Mouse (Mus musculus): ENCODE measurements around the gene Hdac9. TPM values are rescaled to one million over a fixed set of nuclear protein-coding genes. Genes with fewer than 3 reads are reported as not detected.

The Hdac9 gene
- polyA plus RNA-seq, 1 experiment from 2014 or later, result 5.5 TPM

- H3K4me2 ChIP-seq (ENCODE audit: low read depth, severe bottlenecking), result no peak overlapping the region
These were observed 721.6 kb downstream of the Hdac9 start for GRCm38 (mm10) chr12:34195155-34195828.

GRCm38 (mm10) chr12:34194116-34194515 lies 722.8 kb downstream of the Hdac9 start:
- no peak overlapping the region for H3K27ac ChIP-seq (replicated peaks; ENCODE audit: low read depth, low read length)
- H3K36me3 ChIP-seq (ENCODE audit: control insufficient read depth, insufficient read depth, low read length), result no peaks in the 10 kb centered on the region
- no peaks in the 10 kb centered on the region for H3K27me3 ChIP-seq (ENCODE audit: control insufficient read depth, insufficient read depth, low read length)
- H3K4me3 ChIP-seq (ENCODE audit: low read depth, low read length), result no peak overlapping the region
- H3K4me1 ChIP-seq (ENCODE audit: control insufficient read depth, insufficient read depth, low read length), result no peaks in the 10 kb centered on the region
- no peak overlapping the region for H3K4me2 ChIP-seq (ENCODE audit: low read depth, severe bottlenecking)
- H3K9me3 ChIP-seq (ENCODE audit: control insufficient read depth, low read length), result no peaks in the 10 kb centered on the region
- ATAC-seq (ENCODE audit: insufficient number of reproducible peaks, low FRiP score, low TSS enrichment, low read depth), result no peak
- no peak for DNase-seq (ENCODE audit: low spot score)
- 95% methylated on average over 4 of the region's 4 CpGs for WGBS
- no peak overlapping the region for H3K9ac ChIP-seq (ENCODE audit: low read length)

More at GRCm38 (mm10) chr12:34195155-34195828, 721.6 kb downstream of the Hdac9 start:
- H3K4me1 ChIP-seq (ENCODE audit: control insufficient read depth, insufficient read depth, low read length), result 0 out of 2 replicates have a peak, but pooled peaks cover 3% of the 10 kb centered on the region
- H3K9ac ChIP-seq (ENCODE audit: low read length), result no peak overlapping the region
- DNase-seq (ENCODE audit: low spot score) (no peak), ATAC-seq (ENCODE audit: insufficient number of reproducible peaks, low FRiP score, low TSS enrichment, low read depth) (no peak)
- H3K36me3 ChIP-seq (ENCODE audit: control insufficient read depth, insufficient read depth, low read length), result no peaks in the 10 kb centered on the region
- no peak overlapping the region for H3K27ac ChIP-seq (replicated peaks; ENCODE audit: low read depth, low read length)
- H3K27me3 ChIP-seq (ENCODE audit: control insufficient read depth, insufficient read depth, low read length), result no peaks in the 10 kb centered on the region
- no peak overlapping the region for H3K4me3 ChIP-seq (ENCODE audit: low read depth, low read length)
- no peaks in the 10 kb centered on the region for H3K9me3 ChIP-seq (ENCODE audit: control insufficient read depth, low read length)

- Histone ChIP-seq H3K4me3 (ENCODE audit: low read depth, low read length) (no peak overlapping the region), H3K27ac (replicated peaks; ENCODE audit: low read depth, low read length) (no peak overlapping the region), H3K9me3 (ENCODE audit: control insufficient read depth, low read length) (no peaks in the 10 kb centered on the region), H3K36me3 (ENCODE audit: control insufficient read depth, insufficient read depth, low read length) (no peaks in the 10 kb centered on the region), H3K4me2 (ENCODE audit: low read depth, severe bottlenecking) (no peak overlapping the region), H3K4me1 (ENCODE audit: control insufficient read depth, insufficient read depth, low read length) (no peaks in the 10 kb centered on the region), H3K9ac (ENCODE audit: low read length) (no peak overlapping the region), H3K27me3 (ENCODE audit: control insufficient read depth, insufficient read depth, low read length) (no peaks in the 10 kb centered on the region)
- no peak for DNase-seq (ENCODE audit: low spot score)
- ATAC-seq (ENCODE audit: insufficient number of reproducible peaks, low FRiP score, low TSS enrichment, low read depth), result no peak
- WGBS, result 91% methylated on average over 1 of the region's 1 CpGs
These were observed 725.6 kb downstream of the Hdac9 start for GRCm38 (mm10) chr12:34191246-34191645.

GRCm38 (mm10) chr12:34178931-34179330 lies 738.0 kb downstream of the Hdac9 start:
- WGBS, result 84% methylated on average over 4 of the region's 4 CpGs
- no peak for ATAC-seq (ENCODE audit: insufficient number of reproducible peaks, low FRiP score, low TSS enrichment, low read depth)

GRCm38 (mm10) chr12:34176790-34177189 lies 740.1 kb downstream of the Hdac9 start:
- ATAC-seq (ENCODE audit: insufficient number of reproducible peaks, low FRiP score, low TSS enrichment, low read depth), result no peak
- no peak overlapping the region for H3K9ac ChIP-seq (ENCODE audit: low read length)
- H3K27ac ChIP-seq (replicated peaks; ENCODE audit: low read depth, low read length), result no peak overlapping the region
- no peaks in the 10 kb centered on the region for H3K9me3 ChIP-seq (ENCODE audit: control insufficient read depth, low read length)
- H3K27me3 ChIP-seq (ENCODE audit: control insufficient read depth, insufficient read depth, low read length), result no peaks in the 10 kb centered on the region
- H3K4me3 ChIP-seq (ENCODE audit: low read depth, low read length), result no peak overlapping the region
- H3K4me2 ChIP-seq (ENCODE audit: low read depth, severe bottlenecking), result no peak overlapping the region
- no peaks in the 10 kb centered on the region for H3K4me1 ChIP-seq (ENCODE audit: control insufficient read depth, insufficient read depth, low read length)
- H3K36me3 ChIP-seq (ENCODE audit: control insufficient read depth, insufficient read depth, low read length), result no peaks in the 10 kb centered on the region
- no peak for DNase-seq (ENCODE audit: low spot score)
- WGBS, result 87% methylated on average over 3 of the region's 3 CpGs

More at GRCm38 (mm10) chr12:34178931-34179330, 738.0 kb downstream of the Hdac9 start:
- Histone ChIP-seq H3K4me3 (ENCODE audit: low read depth, low read length) (no peak overlapping the region), H3K9me3 (ENCODE audit: control insufficient read depth, low read length) (no peaks in the 10 kb centered on the region), H3K27ac (replicated peaks; ENCODE audit: low read depth, low read length) (no peak overlapping the region), H3K4me2 (ENCODE audit: low read depth, severe bottlenecking) (no peak overlapping the region), H3K27me3 (ENCODE audit: control insufficient read depth, insufficient read depth, low read length) (no peaks in the 10 kb centered on the region), H3K4me1 (ENCODE audit: control insufficient read depth, insufficient read depth, low read length) (no peaks in the 10 kb centered on the region), H3K36me3 (ENCODE audit: control insufficient read depth, insufficient read depth, low read length) (no peaks in the 10 kb centered on the region), H3K9ac (ENCODE audit: low read length) (no peak overlapping the region)
- no peak for DNase-seq (ENCODE audit: low spot score)

GRCm38 (mm10) chr12:34173036-34173435 lies 743.9 kb downstream of the Hdac9 start:
- Histone ChIP-seq H3K9ac (ENCODE audit: low read length) (no peak overlapping the region), H3K4me1 (ENCODE audit: control insufficient read depth, insufficient read depth, low read length) (no peaks in the 10 kb centered on the region), H3K9me3 (ENCODE audit: control insufficient read depth, low read length) (no peaks in the 10 kb centered on the region), H3K27ac (replicated peaks; ENCODE audit: low read depth, low read length) (no peak overlapping the region), H3K4me2 (ENCODE audit: low read depth, severe bottlenecking) (no peak overlapping the region), H3K36me3 (ENCODE audit: control insufficient read depth, insufficient read depth, low read length) (no peaks in the 10 kb centered on the region), H3K27me3 (ENCODE audit: control insufficient read depth, insufficient read depth, low read length) (no peaks in the 10 kb centered on the region), H3K4me3 (ENCODE audit: low read depth, low read length) (no peak overlapping the region)
- DNase-seq (ENCODE audit: low spot score), result no peak
- ATAC-seq (ENCODE audit: insufficient number of reproducible peaks, low FRiP score, low TSS enrichment, low read depth), result no peak
- WGBS, result 82% methylated on average over 1 of the region's 1 CpGs

- no peaks in the 10 kb centered on the region for H3K9me3 ChIP-seq (ENCODE audit: control insufficient read depth, low read length)
- no peaks in the 10 kb centered on the region for H3K27me3 ChIP-seq (ENCODE audit: control insufficient read depth, insufficient read depth, low read length)
- H3K4me2 ChIP-seq (ENCODE audit: low read depth, severe bottlenecking), result no peak overlapping the region
- no peak overlapping the region for H3K4me3 ChIP-seq (ENCODE audit: low read depth, low read length)
- 12% methylated on average over 3 of the region's 3 CpGs for WGBS
- DNase-seq (ENCODE audit: low spot score) (peak; percentile 68), ATAC-seq (ENCODE audit: insufficient number of reproducible peaks, low FRiP score, low TSS enrichment, low read depth) (peak; percentile 75; the same call in 1 of the 2 replicates)
- H3K9ac ChIP-seq (ENCODE audit: low read length), result no peak overlapping the region
- no peaks in the 10 kb centered on the region for H3K4me1 ChIP-seq (ENCODE audit: control insufficient read depth, insufficient read depth, low read length)
- no peaks in the 10 kb centered on the region for H3K36me3 ChIP-seq (ENCODE audit: control insufficient read depth, insufficient read depth, low read length)
- H3K27ac ChIP-seq (replicated peaks; ENCODE audit: low read depth, low read length), result no peak overlapping the region
These were observed 746.3 kb downstream of the Hdac9 start for GRCm38 (mm10) chr12:34170601-34171000.

GRCm38 (mm10) chr12:34165674-34166073 lies 751.2 kb downstream of the Hdac9 start:
- no peak for ATAC-seq (ENCODE audit: insufficient number of reproducible peaks, low FRiP score, low TSS enrichment, low read depth)
- Histone ChIP-seq H3K4me2 (ENCODE audit: low read depth, severe bottlenecking) (no peak overlapping the region), H3K36me3 (ENCODE audit: control insufficient read depth, insufficient read depth, low read length) (no peaks in the 10 kb centered on the region), H3K9me3 (ENCODE audit: control insufficient read depth, low read length) (no peaks in the 10 kb centered on the region), H3K4me3 (ENCODE audit: low read depth, low read length) (no peak overlapping the region), H3K27me3 (ENCODE audit: control insufficient read depth, insufficient read depth, low read length) (no peaks in the 10 kb centered on the region), H3K9ac (ENCODE audit: low read length) (no peak overlapping the region), H3K4me1 (ENCODE audit: control insufficient read depth, insufficient read depth, low read length) (no peaks in the 10 kb centered on the region), H3K27ac (replicated peaks; ENCODE audit: low read depth, low read length) (no peak overlapping the region)
- 91% methylated on average over 4 of the region's 4 CpGs for WGBS
- no peak for DNase-seq (ENCODE audit: low spot score)

GRCm38 (mm10) chr12:34156301-34156700 lies 760.6 kb downstream of the Hdac9 start:
- DNase-seq (ENCODE audit: low spot score), result no peak
- Histone ChIP-seq H3K4me2 (ENCODE audit: low read depth, severe bottlenecking) (no peak overlapping the region), H3K27ac (replicated peaks; ENCODE audit: low read depth, low read length) (no peak overlapping the region), H3K9me3 (ENCODE audit: control insufficient read depth, low read length) (no peaks in the 10 kb centered on the region), H3K9ac (ENCODE audit: low read length) (no peak overlapping the region), H3K27me3 (ENCODE audit: control insufficient read depth, insufficient read depth, low read length) (no peaks in the 10 kb centered on the region), H3K36me3 (ENCODE audit: control insufficient read depth, insufficient read depth, low read length) (no peaks in the 10 kb centered on the region), H3K4me3 (ENCODE audit: low read depth, low read length) (no peak overlapping the region), H3K4me1 (ENCODE audit: control insufficient read depth, insufficient read depth, low read length) (peaks cover 12% of the 10 kb centered on the region)
- ATAC-seq (ENCODE audit: insufficient number of reproducible peaks, low FRiP score, low TSS enrichment, low read depth), result no peak
- WGBS, result 46% methylated on average over 6 of the region's 6 CpGs

Data from limb, embryonic 11.5 days (tissue).